Mouse (Mus musculus) lung, postnatal 25 days (tissue): ENCODE results near the gene Nr2f6.

Experiments used
- DNase-seq: peaks from one replicate; pipeline ENCODE4 v3.0.0; 2022; ENCODE audit warnings: low spot score

Gene Nr2f6

GRCm38 (mm10) chr8:71381421-71381970, at the start of gene Nr2f6:
Nr2f6 (minus strand) TSS chr8:71381960.
- peak; percentile 81 for DNase-seq

- DNase-seq = no peak
Observed at GRCm38 (mm10) chr8:71422121-71422520, 40.4 kb upstream of the Nr2f6 start.

DNA sequence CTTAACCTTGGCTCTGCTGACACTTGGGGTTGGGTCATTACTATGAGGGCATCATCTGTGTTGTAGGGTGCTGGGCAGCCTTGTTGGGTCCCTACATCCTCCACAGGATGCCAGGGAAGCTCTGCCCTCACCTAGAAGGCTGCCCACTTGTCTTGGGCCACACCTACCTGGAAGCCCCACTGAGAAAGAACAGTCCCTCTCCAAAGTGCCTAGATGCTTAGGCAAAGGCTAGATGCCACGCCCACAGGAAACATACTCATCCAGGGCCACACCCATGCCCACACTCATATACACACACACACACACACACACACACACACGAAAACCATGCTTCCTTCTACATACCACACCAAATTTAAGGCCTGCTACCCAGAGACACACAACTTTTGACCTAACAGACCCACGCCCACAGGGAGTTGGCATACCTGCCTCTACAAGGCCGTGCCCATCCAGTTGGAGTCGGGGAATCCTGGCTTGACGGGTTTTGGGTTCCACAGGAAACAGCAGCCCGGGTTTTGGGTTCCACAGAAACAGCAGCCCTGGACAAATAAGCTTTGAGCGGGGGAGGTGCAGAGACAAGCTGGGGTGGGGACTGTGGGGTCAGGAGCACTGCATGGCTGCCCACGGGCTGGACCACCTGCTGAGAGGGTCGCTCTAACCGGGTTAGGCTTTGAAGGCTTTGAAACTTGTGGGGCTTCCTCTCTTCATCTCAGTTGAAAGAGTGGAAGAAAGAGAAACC, 29.9 kb upstream of the Nr2f6 start:
- no peak for DNase-seq

DNA sequence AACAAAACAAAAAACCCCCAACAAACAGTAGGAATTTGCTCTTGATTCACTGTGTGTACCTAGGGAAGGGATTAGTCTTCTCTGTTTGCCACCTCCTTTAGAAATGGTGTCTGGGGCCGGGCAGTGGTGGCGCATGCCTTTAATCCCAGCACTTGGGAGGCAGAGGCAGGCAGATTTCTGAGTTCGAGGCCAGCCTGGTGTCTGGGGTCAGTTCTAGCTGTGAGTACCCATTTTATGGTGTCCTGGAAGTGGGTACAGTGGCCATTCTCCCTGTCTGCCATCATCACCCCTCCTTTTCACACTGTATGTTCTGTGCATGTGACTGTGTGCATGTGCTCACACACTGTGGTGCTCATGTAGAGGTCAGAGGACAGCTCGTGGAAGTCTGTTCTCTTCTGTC, 26.5 kb upstream of the Nr2f6 start:
- DNase-seq = no peak

GRCm38 (mm10) chr8:71407441-71407840, 25.7 kb upstream of the Nr2f6 start:
- no peak for DNase-seq

DNA sequence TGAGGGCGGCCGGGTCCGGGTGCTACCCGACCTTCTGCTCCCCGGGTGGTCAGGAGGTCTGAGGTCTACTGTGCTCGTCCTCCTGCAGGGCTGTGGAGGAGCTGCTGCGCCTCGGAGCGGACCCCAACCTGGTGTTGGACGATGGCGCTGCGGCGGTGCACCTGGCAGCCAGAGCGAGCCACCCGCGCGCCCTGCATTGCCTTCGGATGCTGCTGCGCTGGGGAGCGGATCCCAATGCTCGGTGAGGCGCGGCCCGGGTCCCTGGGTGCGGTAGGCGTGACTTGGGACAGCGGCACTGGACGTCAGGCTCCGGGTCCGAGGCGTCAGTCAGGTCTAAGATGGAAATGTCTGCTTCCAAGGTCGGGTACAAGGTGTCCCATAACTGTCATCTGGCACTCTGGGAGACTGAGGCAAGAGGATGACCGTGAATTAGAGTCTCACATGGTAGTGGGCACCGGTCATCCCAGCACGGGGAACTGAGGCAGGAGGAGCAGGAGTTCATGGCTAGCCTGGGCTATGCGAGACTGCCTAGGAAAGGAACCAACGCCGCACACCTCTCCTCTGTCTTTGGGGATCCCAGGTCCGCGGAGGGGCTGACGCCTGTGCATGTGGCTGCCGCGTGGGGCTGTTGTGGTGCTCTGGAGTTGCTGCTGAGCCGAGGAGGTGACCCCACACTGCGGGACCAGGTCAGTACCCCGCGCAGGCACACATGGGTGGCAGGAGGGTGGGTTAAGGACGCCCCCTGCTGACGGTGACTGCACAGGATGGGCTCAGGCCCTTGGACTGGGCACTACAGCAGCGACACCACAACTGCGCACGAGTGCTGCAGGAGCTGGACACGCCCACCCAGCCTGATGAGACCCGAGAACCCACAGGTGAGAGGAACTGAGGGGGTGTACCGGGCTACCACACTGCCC, 24.6 kb upstream of the Nr2f6 start:
- DNase-seq = peak; percentile 68

GRCm38 (mm10) chr8:71405401-71406098, 23.8 kb upstream of the Nr2f6 start, which contains the start of gene Ankle1:
Ankle1 (plus strand) TSS chr8:71406010.
- peak; percentile 94 for DNase-seq

- no peak for DNase-seq
Observed at GRCm38 (mm10) chr8:71404951-71405351, 23.2 kb upstream of the Nr2f6 start.

DNA sequence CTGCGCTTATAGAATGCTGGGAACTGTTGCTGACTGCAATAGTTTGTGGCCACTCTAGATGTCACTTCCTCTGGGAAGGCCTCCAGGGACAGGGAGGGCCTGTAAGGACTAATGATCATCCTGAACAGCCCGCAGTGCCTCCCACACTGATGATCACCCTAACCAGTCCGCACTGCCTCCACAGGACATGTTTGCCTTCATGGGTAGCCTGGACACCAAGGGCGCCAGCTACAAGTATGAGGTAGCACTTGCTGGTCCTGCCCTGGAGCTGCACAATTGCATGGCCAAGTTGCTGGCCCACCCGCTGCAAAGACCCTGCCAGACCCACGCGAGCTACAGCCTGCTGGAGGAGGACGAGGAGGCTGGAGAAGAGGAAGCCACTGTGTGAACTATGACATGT, 22.3 kb upstream of the Nr2f6 start:
- no peak for DNase-seq

DNA sequence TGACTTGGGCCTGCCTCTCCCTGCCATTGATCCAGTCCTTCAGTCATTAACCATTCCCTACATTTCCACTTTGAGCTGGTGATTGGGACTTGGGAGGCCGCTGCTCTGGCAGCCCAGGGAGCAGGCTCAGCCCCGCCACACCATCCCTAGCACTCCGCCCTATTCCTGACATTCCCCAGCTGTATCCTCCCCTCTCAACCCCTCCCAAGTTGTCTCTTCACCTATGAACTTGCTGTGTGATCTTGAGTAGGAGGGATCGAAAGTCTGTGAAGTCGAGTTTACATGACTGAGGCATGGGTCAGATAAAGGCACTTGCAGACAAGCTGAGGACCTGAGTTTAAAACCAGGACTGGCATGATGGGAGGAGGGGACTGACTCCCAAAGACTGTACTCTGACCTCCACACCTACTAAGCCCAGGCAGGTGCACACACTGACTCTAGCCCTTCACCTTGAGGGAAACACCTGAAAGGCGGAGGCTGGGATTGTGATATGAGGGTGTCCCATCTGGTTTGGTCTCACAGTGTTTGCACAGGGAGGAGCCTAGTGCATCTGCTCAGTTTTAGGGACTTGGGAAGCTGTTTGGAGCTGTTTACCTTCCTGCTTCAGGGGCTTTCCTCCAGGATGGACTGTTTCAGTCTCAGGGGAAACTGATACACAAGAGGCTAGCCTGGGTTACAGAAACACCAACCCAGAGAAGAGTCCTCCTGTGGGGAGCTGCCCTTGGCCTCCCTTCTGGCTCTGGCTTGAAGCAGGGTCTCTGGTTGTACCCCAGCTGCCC, 21.5 kb upstream of the Nr2f6 start:
- DNase-seq = no peak

DNA sequence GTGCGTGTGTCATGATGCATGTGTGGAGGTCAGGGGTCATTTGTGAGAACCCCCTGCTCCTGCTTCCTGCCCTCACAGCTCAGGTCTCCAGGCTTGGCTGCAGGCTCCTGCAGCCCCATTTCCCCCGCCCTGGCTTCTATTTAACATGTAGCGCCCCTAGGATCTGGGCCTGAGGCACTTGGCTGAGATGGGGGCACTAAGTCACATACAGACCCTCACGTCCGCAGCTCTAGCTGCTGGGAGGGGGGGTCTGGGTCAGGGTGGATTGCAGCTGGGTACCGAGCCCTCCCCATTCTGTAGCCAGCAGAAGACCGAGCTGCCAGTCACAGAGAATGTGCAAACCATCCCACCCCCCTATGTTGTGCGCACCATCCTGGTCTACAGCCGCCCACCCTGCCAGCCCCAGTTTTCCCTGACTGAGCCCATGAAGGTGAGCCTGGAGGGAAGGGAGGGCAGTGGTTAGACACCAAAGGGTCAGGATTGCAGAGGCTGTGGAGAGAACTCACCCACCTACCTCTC, 20.7 kb upstream of the Nr2f6 start:
- DNase-seq = no peak

GRCm38 (mm10) chr8:71401454-71401853, 19.7 kb upstream of the Nr2f6 start:
- no peak for DNase-seq

GRCm38 (mm10) chr8:71400826-71401225, 19.1 kb upstream of the Nr2f6 start:
- no peak for DNase-seq

GRCm38 (mm10) chr8:71397701-71398100, 15.9 kb upstream of the Nr2f6 start:
- no peak for DNase-seq

- peak; percentile 97 for DNase-seq
Observed at GRCm38 (mm10) chr8:71396639-71397305, 15.0 kb upstream of the Nr2f6 start, which contains the start of gene Babam1. Babam1 (plus strand) TSS chr8:71396861.

DNA sequence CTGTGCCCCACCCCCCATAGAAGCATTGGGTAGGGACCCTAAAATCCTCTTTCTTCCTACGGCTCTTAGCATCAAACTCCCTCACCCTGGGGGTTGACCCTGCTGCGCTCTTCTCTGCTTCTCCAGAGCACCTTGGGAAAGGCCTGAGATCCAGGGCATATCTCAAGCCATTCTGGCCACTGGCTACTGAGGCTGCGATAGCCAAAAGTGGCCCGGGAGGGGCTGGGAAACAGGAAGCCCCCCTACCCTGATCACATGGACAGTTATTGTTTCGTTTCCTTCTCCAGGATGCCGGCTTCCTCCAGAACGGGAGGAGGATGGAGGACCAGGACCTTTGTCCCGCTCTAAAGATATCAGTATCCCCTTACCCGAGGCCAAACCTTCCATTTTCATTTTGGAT, 13.9 kb upstream of the Nr2f6 start, which contains the start of gene Ushbp1:
Gene Ushbp1, minus strand, starts transcription at position 174 of the 400 bp plus-strand sequence.
- DNase-seq = peak; percentile 70

DNA sequence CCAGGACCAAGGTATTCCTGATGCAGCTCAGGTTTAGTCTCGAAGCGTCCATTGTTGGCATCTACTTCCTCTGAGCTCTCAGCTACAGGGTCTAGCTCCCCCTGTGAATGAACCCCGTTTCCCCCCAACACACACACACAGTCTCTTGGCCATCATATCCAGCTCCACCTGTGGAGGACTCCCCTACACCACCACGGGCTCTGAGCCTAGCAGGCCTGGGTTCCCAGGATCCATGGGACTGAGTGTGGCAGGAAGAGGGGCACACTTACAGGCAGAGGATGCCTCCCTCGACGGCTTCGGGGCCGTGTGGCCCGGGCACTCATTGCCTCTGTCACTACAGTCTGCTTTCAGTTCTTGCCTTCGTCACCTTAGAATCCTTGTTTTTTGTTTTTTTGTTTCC, 13.3 kb upstream of the Nr2f6 start:
- DNase-seq = no peak

DNA sequence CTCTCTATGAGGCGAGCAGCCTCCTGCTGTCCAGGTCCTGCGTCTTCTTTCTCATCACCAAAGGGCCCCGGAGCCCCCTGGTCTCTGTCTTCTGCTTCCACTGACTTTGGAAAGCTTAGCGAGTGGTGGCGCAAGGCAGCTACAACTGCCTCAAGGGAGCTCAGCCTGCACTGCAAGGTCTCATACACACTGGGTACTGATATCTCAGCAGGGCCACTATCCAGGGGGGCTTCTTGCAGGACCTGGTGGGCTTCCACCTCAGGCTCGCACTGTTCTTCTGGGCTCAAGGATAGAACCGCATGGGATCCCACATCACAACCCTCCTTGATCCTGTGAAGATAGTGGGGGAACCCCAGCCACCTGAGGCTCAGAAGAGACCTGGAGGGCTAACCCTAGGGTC, 12.7 kb upstream of the Nr2f6 start:
- DNase-seq = no peak

- peak; percentile 50 for DNase-seq
Observed at GRCm38 (mm10) chr8:71392871-71393270, 11.1 kb upstream of the Nr2f6 start.

GRCm38 (mm10) chr8:71392391-71392790, 10.6 kb upstream of the Nr2f6 start:
- DNase-seq = no peak
